Comparison of ENCODE assay signal across 7 mouse cellular contexts in the genomic region with DNA sequence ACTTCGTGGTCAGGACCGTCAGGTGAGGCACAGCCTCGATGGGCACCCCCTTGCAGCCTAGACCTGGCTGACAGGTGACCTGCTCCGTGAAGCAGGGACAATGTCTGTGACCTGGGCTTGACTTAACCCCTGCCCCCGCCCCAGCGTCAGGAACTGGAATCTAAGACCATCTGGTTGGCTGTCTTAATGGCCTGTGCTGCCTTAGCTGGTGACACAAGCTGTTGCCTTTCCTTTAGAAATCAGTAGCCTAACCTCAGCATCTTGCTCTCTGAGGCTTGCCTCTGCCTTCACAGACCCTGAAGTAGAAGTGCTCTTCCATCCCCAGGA. TPM values are rescaled to one million over a fixed set of nuclear protein-coding genes. Genes with fewer than 3 reads are reported as not detected.
A peak's percentile ranks its signal among the peaks of the same experiment; 100 is the strongest.
DNase-seq lines count a peak whose midpoint lies in the region; ATAC-seq lines count a peak whose summit lies in the region.

No protein-coding gene starts in this region.

- H3K36me3 ChIP-seq in embryonic facial prominence, embryonic 12.5 days = no peaks in the 10 kb centered on the region
- no peaks in the 10 kb centered on the region for H3K36me3 ChIP-seq in limb, embryonic 10.5 days
- no peaks in the 10 kb centered on the region for H3K36me3 ChIP-seq in neural tube, embryonic 15.5 days

- peak overlapping the region; percentile 87 for H3K4me3 ChIP-seq in embryonic facial prominence, embryonic 12.5 days
- peak overlapping the region; percentile 90 for H3K4me3 ChIP-seq in limb, embryonic 10.5 days
- peak overlapping the region; percentile 89 for H3K4me3 ChIP-seq in neural tube, embryonic 15.5 days (replicated peaks)

- ATAC-seq in embryonic facial prominence, embryonic 12.5 days (ENCODE audit: insufficient number of reproducible peaks, insufficient read depth, low FRiP score, low TSS enrichment) = no peak; the same call in none of the 2 replicates
- ATAC-seq in neural tube, embryonic 15.5 days (ENCODE audit: low FRiP score) = no peak

- peak; percentile 24 to 26 for DNase-seq in left cerebral cortex, postnatal 14 days (ENCODE audit: low spot score in 2 of 2)
- DNase-seq in left cerebral cortex, postnatal 10 days (ENCODE audit: extremely low spot score in 1 of 2, low spot score in 2 of 2) = no peak
- peak; percentile 39 for DNase-seq in R1 (ENCODE audit: low read depth, low spot score)
- no peak for DNase-seq in limb, embryonic 10.5 days (ENCODE audit: low spot score)
- no peak for DNase-seq in kidney, postnatal 36 days

- no peaks in the 10 kb centered on the region for H3K27me3 ChIP-seq in embryonic facial prominence, embryonic 12.5 days
- no peaks in the 10 kb centered on the region for H3K27me3 ChIP-seq in limb, embryonic 10.5 days (ENCODE audit: low read depth, poor library complexity, severe bottlenecking)
- no peaks in the 10 kb centered on the region for H3K27me3 ChIP-seq in neural tube, embryonic 15.5 days (replicated peaks)

- H3K27ac ChIP-seq in embryonic facial prominence, embryonic 12.5 days = peak overlapping the region; percentile 80; the same call in 1 of the 2 replicates
- peak overlapping the region; percentile 91 for H3K27ac ChIP-seq in limb, embryonic 10.5 days
- peak overlapping the region; percentile 92 for H3K27ac ChIP-seq in neural tube, embryonic 15.5 days (replicated peaks)

- H3K4me1 ChIP-seq in embryonic facial prominence, embryonic 12.5 days = no peaks in the 10 kb centered on the region
- peaks cover 9% of the 10 kb centered on the region for H3K4me1 ChIP-seq in limb, embryonic 10.5 days
- H3K4me1 ChIP-seq in neural tube, embryonic 15.5 days = peaks cover 25% of the 10 kb centered on the region

- H3K9me3 ChIP-seq in embryonic facial prominence, embryonic 12.5 days = no peaks in the 10 kb centered on the region
- H3K9me3 ChIP-seq in limb, embryonic 10.5 days (replicated peaks) = no peaks in the 10 kb centered on the region
- no peaks in the 10 kb centered on the region for H3K9me3 ChIP-seq in neural tube, embryonic 15.5 days (replicated peaks)

- peak overlapping the region; percentile 91 for H3K9ac ChIP-seq in embryonic facial prominence, embryonic 12.5 days
- peak overlapping the region; percentile 93 for H3K9ac ChIP-seq in neural tube, embryonic 15.5 days (replicated peaks)

- intact Hi-C loops in left cerebral cortex, postnatal 14 days (cut with DNase I) = loop anchor here (5.0 kb wide), 1 partner anchor 353 kb away; the partner anchor contains the start of gene St8sia4
- intact Hi-C loops in left cerebral cortex, postnatal 10 days (cut with DNase I) = loop anchor here (5.0 kb wide), 1 partner anchor 353 kb away; the partner anchor contains the start of gene St8sia4

- WGBS in embryonic facial prominence, embryonic 12.5 days = 0% methylated on average over 6 of the region's 6 CpGs
- 0% methylated on average over 6 of the region's 6 CpGs for WGBS in limb, embryonic 10.5 days
- WGBS in neural tube, embryonic 15.5 days = 0% methylated on average over 6 of the region's 6 CpGs

- H3K4me2 ChIP-seq in embryonic facial prominence, embryonic 12.5 days (replicated peaks) = peak overlapping the region; percentile 85
- peak overlapping the region; percentile 81 for H3K4me2 ChIP-seq in neural tube, embryonic 15.5 days

RNA-seq across cellular contexts. Expression of gene Fam174a, which starts 0.8 kb away (rescaled TPM):
- total RNA-seq in left cerebral cortex, postnatal 14 days (2021) = 10 to 100 TPM; 31.8 to 36.9 TPM
- 10 to 100 TPM; 29.1 to 32.2 TPM for total RNA-seq in left cerebral cortex, postnatal 10 days (2021)
- 22.4 and 25.7 TPM in 2 replicates for polyA plus RNA-seq in embryonic facial prominence, embryonic 12.5 days (2016; fragmentation: Nextera tagmentation; extraction: Ambion mirVana)
- polyA plus RNA-seq in limb, embryonic 10.5 days (2016; fragmentation: Nextera tagmentation; extraction: Ambion mirVana) = 12.9 and 13.8 TPM in 2 replicates
- polyA plus RNA-seq in neural tube, embryonic 15.5 days (2015; fragmentation: Nextera tagmentation; extraction: Ambion mirVana) = 29.0 and 31.3 TPM in 2 replicates

Comparison
In these comparisons a context has a peak if more than half of its experiments do, and no peak if none do; other contexts are left out.
1. DNase-seq: peak in left cerebral cortex, postnatal 14 days (2 of 2) and R1 (single experiment); none in left cerebral cortex, postnatal 10 days (0 of 2), limb, embryonic 10.5 days (single experiment) and kidney, postnatal 36 days (0 of 2).
2. Peak in every context shown above with its lines, with median percentiles within 50 percentile points of each other: H3K27ac ChIP-seq and H3K4me3 ChIP-seq.